Mouse (Mus musculus) kidney, postnatal 4 days (tissue): ENCODE data around the gene Srsf4.

Experiments
- DNase-seq, 2 experiments: peaks; one replicate each; pipeline ENCODE4 v3.0.0; 2021; ENCODE audit warnings: mixed read lengths in 2 of 2

Gene Srsf4

GRCm38 (mm10) chr4:131916425-131916824 is 43.0 kb downstream of the Srsf4 start:
- peak; percentile 88 to 90 for DNase-seq

GRCm38 (mm10) chr4:131917010-131917555 is 43.7 kb downstream of the Srsf4 start:
- peak in 1 of 2 experiments; percentile 51 for DNase-seq

DNA sequence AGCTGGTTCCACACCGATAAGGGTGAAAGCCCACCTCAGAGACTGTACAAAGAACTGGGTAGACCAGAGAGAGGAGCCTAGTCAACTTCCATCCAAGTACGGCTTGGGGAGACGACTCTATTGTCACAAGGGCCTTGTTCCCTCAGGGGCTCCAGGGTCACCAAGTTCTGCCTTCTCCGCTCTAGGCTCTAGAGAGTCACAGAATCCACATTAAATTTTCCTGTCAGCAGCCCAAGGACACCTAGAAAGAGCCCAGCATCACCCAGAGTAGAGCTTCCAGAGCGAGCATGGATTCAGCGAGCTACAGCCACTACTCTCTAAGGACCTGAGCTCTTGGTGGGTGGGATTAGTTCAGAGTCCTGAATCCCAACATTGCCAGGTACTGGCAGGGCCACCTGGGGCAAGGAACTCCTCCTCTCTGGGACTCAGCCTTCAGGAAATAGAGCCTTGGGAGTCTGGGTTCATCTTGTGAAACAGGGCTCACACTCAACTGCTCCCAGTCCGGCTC is 44.7 kb downstream of the Srsf4 start:
- DNase-seq: no peak

DNA sequence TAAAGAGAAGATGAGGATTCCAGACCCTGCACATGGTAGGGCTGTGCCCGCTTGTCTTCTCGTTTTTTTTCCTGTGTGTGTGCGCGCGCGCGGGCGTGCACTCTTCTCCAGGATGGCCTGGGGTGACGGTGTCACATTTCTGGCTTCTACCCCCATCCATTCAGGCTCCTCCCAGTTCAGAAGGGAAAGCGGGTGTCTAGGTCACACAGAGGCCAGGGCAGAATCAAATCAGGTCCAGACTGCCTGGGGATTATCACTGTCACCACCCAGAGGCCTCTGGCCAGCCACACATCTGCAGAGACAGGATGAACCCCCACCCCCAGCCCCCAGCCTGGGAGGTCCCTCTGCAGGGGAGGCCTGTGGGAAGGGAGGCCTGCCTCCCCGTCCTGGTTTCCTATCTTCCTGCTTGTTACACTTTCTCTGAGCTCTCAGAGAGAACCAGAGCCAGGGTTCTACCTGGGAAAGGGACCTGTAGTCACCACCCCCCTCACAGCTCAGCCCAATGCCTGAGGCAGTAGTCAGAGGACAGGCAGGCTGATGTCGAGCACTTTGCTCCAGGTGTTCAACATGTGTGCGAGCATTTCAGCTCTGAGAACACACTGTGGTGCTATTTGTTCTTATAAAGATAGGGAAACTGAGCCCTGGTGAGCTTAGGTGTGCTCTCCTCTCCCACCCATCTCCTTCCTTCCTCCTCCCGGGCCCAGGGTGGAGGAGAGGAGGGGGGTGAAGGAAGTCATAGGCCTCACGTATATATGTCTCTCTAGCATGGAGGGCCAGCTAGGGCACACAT is 45.5 kb downstream of the Srsf4 start:
- peak; percentile 56 to 67 for DNase-seq

DNA sequence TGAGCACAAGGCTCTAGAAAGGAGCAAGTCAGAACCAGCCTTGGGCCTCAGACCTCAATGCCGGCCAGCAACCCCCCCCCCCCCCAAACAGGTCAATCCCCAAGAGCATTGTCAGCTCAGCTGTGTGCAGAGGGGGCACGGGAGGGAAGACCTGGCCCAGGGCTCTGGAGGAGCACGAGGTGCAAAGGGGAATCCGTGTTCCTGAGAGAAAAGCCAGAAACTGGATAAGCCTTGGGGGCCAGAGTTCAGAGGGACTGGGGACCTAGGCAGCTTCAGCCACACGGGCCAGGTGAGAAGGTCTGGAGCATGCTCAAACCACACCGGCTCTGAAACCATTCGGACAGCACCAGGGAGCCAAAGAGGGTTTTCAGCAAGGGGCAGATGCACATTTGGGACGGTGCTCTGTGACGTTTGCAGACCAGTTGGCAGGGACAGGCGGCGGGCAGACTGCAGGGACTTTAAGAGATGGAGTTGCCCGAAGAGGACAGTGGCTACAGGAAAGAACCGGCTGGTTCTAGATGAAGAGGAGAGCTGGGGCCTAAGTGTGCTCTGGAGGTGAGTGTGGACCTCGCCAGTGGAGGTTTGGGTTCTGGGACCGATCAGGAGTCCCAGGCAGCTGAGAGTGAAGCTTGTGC is 46.2 kb downstream of the Srsf4 start:
- DNase-seq: no peak

DNA sequence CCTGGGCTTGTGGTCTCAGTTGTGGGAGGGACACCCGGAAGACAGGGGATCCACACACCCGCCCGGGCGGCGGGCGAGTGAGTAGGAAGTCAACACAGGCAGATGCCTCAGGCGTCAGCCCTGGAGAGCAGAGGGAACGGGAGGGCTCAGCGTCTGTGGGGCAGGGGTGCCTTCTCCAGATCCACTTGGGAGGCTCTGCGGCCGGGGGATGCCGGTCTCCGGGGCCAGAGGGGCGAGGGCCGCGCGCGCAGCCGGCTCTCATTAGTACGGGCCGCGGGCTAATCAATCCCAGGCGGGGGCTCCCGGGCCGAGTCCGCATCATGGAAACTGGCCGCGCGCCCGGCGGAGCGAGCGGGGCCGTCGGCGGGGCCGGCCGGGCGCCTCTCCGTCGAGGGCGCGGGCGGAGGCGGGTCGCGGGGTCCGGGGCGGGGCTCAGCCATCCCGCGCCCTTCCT is 46.8 kb downstream of the Srsf4 start:
- peak; percentile 73 to 78 for DNase-seq

GRCm38 (mm10) chr4:131920595-131921351 is 47.4 kb downstream of the Srsf4 start:
- peak; percentile 84 to 91 for DNase-seq

- DNase-seq: peak; percentile 58 to 71
Observed at GRCm38 (mm10) chr4:131921461-131922346, 48.3 kb downstream of the Srsf4 start, which contains the start of gene Tmem200b. Gene Tmem200b (plus strand): TSS chr4:131921771.

DNA sequence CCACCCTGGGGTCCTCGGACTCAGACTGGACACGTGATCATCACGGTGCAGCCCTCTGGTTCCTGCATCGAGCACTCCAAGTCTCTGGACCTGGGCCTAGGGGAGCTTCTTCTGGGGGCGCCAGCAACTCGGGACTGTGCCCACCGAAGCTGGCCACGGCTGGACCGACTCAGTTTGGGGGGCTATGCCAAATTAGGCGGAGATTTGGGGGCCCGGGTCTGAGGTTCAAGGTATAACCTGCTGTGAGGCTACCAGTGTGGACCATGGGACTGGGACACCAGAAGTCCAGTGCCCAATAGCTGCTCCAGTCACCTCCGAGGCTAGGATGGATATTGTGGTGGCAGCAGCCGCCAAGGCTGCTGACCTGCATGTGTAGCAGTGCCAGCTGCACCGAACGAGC is 49.0 kb downstream of the Srsf4 start:
- no peak for DNase-seq

GRCm38 (mm10) chr4:131924096-131924810 is 50.8 kb downstream of the Srsf4 start:
- peak; percentile 66 to 79 for DNase-seq

DNA sequence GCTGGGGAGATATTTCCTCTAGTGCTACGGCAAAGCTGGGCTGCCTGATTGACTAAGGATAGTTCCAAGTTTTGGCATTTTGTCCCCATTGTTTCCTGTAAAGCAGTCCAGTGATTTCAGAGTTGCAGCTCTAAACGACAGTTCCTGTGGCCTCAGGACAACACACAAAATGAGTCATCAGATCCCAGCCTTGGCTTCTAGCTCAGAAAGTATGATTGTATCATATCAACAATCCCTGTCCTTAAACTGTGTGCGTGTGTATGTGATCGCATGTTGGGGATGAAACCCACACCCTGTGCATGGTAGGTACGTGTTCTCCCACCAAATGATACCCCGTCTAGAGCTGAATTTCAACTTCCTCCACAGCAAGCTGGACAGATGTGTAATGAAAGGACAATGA is 55.7 kb downstream of the Srsf4 start:
- no peak for DNase-seq

- DNase-seq: no peak
Observed at GRCm38 (mm10) chr4:131939459-131939858, 66.0 kb downstream of the Srsf4 start.

- no peak for DNase-seq
Observed at GRCm38 (mm10) chr4:131940846-131941245, 67.4 kb downstream of the Srsf4 start.

DNA sequence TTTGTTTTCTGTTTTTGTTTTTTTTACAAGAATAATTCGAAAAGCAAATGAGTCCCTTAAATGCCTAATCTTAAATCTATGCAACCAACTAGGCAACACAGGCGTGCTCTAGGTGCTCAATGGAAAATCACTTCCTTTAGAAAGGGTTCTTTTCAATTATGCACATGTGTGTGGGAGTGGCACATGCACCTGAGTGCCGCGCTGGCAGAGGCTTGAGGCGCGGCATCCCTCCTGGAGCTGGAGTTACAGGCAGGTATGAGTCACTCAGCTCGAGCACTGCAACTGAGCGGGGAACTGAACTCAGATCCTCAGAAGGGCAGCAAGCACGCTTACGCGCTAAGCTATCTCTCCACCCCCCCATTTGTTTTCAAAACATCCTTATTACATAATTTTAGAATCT is 74.4 kb downstream of the Srsf4 start:
- peak in 1 of 2 experiments; percentile 16 for DNase-seq

DNA sequence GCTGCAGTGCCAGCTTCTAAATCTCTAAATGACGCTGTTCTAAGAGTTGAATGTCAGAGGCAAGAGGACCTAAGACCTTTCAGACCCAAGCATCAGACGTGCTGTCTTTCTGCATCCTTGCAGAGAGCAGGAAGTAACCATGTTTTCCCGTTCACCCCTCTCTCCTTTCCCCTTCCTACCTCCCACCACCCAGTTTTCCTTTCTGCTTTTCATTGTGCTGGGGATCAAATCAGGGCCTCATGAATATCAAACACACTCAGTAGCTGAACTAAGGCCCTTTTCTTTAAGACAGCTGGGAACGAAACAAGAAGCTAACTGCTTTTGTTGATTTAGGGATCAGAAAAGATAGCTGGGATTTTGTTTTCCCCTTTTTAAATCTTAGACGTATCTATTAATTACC is 76.5 kb downstream of the Srsf4 start:
- no peak for DNase-seq

DNA sequence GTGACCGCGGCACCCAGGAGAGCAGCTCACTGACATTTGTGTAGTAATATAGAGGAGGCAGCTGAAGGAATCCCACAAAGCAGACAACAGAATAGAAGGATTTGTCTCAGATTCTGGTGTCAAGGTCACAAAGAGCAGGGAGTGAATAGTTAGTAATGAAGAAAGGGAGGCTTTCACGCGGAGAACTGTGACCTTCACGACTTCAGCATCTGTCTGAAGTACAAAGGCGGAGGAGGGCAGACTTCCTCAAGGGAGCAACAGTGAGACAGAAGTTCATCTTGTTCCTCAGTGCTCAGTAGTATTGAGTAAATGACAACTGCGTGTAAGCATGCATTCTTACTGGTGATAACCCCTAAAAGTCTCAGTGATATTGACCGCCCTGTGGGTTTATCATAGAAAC is 77.2 kb downstream of the Srsf4 start:
- DNase-seq: no peak
